Mouse (Mus musculus) spleen, adult 18-20 months (tissue): Measurements from ENCODE around the gene Hspb3.

ENCODE experiments used
- DNase-seq, 2 experiments: peaks; one replicate each; pipeline ENCODE4 v3.0.0; 2022; ENCODE audit warnings: mixed read lengths in 2 of 2

The Hspb3 gene

GRCm38 (mm10) chr13:113663151-113663779, at the start of gene Hspb3:
Gene Hspb3, minus strand, starts transcription at chr13:113663676.
- DNase-seq = no peak

GRCm38 (mm10) chr13:113713186-113713585, 49.7 kb upstream of the Hspb3 start:
- DNase-seq = no peak

DNA sequence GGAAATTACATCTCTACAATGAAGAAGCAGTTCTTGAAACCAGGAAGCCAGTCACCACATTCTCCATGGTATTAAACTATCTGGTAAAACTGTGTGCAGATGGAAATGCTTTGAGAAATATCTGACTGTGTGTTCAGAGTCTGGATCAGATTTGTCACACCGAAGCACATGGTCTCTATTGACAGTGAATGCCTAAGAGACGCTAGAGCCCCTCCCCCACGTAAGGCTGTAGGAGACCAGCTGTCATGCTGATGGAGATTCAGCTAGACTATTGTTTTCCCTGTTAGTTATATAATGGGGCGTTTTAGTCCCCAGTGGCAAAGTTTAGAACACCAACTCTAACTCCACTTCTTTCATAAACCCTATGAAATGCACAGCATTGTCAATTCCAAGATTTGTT, 42.7 kb upstream of the Hspb3 start:
- DNase-seq = no peak

DNA sequence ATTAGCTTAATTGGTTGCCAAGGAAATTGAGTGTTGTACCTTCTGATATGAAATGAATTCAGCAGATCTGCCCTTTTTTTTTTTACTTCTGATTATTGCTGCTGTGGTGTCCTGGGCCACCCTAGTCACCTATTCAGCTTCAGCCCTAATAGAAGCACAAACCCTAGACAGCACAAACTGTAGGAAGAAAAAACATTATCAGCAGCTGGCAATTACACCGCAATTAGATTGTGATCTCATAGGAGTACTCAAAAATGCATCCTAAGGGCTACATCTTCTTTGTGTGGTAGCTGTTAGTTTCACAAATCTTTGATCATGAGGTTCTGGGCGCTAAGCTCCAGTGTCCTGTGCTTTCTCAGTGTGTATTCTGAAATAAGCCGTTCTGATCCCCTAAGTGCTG, 37.7 kb upstream of the Hspb3 start:
- no peak for DNase-seq

DNA sequence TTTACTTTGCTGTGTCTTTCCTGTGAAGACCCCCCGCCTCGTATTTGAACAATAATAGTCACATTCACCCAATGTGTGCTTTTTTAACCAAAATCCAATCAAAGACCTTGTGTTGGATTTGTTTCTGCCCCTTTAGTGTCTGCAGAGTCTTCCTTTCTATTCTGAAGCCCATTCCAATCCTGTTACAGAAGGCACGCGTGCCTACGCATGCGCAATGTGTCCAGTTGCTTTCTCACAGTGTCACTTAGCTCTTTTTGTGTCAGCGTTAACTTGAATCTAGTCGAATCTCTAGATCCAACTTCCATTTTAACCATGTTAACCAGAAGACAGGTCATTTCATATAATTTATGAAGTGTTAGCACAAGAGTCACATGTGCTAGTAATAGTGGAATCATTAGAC, 36.5 kb upstream of the Hspb3 start:
- DNase-seq = no peak

GRCm38 (mm10) chr13:113699415-113699873, 36.0 kb upstream of the Hspb3 start:
- no peak for DNase-seq

DNA sequence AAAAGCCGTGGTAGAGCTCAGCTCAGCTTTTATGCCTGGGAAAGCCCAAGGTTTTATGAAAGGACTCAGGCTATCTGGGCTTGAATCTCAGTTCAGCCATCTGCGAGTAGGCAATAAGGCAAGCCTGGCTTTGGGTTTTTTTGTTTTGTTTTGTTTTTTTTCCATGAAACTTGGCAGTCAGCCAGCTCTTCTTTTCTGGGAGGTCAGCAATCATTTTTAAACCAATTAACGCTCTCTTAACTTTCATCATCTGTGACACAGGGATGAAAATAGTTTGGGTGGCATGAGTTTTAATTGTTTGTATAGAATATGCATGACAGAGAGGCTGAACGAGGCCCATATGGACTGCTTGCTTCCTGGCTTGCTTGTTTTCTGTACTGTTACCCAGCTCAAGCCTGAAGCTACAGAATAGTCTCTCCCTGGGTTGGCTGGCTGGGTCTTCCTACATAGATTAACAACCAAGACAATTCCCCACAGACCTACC, 33.4 kb upstream of the Hspb3 start:
- DNase-seq = no peak

GRCm38 (mm10) chr13:113693383-113693782, 29.9 kb upstream of the Hspb3 start:
- peak in 1 of 2 experiments; percentile 7 for DNase-seq

DNA sequence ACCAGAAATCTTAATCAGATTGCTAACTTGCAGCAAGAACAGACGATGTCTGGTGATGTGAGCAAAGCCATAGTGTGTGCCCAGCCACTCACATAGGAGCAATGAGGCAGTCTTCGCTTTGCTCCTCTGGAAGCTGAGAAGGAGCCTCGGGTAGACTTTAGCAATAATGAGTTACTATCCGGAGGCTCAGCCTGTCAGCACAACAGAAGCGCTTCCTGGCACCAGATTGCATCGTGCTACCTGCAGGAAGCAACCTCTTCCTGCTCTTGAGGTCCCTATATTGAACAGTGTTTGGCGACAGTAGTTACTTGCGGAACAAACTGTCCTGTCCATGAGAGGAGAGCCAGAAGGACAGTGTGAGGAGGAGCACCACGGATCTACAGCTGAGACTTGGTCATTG, 28.2 kb upstream of the Hspb3 start:
- no peak for DNase-seq

GRCm38 (mm10) chr13:113689883-113690282, 26.4 kb upstream of the Hspb3 start:
- DNase-seq = no peak

DNA sequence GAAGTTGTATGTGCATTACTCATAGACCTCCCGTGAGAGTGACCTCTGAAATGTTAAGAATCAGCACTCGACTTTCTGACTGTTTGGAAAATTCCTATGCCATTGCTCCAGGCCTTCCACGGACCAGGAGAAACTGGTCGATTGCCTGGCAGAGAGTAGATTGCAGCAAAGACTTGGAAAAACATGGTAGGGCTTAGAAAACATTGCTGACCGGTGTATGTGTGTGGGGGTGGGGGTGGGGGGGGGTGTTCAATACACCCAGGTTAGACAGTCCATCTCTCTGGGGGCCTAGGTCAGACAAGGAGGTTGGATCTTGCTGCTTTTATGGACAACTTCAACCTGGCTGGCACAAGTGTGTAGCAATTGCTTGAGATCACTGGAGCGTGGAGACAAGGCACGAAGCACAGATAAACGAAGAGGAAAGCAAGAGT, 23.2 kb upstream of the Hspb3 start:
- no peak for DNase-seq

GRCm38 (mm10) chr13:113682821-113683220, 19.3 kb upstream of the Hspb3 start:
- DNase-seq = no peak

DNA sequence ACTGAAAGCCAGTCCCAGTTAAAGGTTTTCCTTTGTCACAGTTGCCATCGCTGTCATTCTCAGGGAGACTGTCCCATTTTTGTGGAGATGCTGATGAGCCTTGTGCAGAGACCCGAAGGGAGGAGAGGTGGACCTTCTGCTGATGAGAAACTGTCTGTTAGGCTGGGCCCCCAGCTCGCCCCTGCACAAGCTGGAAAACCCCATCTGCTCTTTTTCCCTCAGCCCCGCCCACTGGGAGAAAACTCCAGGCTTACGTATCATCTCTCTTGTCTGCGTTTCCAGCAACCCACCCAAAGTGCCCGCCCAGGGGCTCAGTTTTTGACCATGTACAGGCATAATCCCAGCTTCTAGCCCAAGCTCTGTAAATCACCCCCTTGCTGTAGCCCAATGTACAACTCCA, 17.2 kb upstream of the Hspb3 start:
- no peak for DNase-seq

DNA sequence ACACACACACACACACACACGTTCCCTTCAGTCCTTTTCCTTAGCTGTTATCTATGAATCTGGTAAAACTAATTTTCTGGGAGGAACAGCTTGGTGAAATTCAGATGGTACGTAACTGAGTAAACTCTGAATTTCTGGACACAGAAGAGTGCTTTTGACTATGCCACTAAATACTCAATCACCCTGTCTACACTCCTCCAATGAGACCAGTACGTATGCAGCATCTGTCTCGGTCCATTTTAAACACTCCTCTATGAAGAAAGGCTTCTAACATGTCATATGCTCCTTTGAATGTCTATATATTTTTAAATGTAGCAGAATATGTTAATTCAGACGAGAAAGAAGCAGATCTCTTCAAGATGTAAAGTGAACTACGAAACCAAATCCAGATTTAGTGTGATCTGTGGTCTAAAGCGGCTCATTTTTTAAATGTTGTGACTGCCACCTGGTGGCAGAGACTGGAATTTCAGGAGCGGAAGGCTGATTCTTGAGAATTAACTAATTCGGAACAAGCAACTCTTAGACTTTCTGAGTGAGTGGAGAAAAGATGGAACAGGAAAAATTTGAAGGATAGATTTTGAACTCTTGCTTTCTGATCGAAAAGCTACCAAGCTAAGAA, 6.1 kb upstream of the Hspb3 start:
- peak in 1 of 2 experiments; percentile 54 for DNase-seq

GRCm38 (mm10) chr13:113663883-113664282, 407 bp upstream of the Hspb3 start:
- DNase-seq = no peak

DNA sequence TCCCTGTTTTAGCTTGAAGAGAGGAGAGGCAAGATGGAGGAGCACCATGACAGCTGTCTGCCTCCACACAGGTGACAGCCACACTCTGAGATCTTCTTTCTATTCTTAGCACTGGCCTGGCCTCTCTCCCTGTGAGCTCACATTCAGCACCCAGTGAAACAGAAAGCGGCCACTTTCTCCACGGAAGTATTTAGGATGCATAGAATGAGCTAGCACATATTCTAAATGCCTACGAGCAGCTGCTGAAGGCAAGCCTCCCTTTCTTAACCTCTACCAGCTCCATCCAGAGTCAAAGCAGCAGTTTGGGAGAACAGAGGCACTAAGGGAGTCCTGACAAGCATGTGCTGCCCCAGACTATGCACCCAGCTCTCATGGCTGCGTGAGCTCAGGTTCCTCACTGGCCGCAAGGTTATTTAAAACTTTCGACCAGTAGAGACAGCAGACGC, 1.6 kb downstream of the Hspb3 start:
- no peak for DNase-seq

DNA sequence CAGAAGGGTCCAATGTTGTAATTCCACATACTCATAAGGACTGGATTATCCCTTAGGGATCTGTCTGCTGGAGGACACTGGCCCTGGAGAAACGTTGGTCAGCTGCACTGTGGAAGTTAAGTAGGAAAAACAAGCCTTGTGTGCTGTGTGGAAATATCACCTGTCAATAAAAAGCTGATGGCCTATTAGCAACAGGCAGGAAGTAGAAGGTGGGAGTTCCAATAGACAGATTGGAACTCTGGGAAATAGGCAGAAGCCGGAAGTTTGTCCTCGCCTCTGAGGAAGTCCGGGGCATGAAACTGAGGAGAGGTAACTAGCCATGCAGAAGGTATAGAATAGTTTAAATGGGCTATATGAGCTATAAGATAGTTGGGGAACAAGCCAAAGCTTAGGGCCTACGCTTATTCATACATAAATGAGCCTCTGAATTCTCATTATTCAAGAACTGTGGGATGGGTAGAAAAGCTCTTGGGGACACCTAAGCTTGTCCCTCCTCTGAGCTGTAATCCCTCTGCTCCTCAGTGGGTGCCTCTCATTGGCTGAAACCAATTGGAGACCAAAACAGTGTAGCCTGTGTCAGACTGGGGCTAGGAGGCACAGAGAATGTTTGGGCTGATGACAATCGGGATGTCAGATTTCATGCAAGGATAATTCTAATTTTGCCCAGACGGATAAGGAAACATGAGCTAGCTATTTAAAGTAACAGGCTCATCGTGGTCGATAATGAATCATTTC, 2.7 kb downstream of the Hspb3 start:
- DNase-seq = no peak

DNA sequence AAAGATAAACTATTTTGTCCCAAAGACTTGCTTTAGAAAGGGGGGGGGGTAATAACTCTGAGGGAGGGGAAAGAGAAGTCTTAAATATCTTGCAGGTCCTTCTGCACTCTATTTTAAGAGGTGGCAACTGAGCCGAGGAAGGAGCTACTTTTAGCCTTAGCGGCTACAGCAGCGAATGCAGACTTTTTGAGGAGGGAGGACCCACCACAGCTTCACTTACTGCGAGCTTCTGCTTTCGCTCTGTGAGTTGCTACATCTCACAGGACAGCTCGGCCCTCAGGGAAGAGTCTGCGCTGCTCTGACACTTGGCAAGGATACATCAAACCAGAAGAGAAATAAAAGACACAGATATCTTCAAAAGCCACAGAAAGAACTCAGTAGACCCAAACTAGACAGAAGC, 6.3 kb downstream of the Hspb3 start:
- DNase-seq = no peak

- no peak for DNase-seq
Observed at GRCm38 (mm10) chr13:113656639-113657038, 6.8 kb downstream of the Hspb3 start.

DNA sequence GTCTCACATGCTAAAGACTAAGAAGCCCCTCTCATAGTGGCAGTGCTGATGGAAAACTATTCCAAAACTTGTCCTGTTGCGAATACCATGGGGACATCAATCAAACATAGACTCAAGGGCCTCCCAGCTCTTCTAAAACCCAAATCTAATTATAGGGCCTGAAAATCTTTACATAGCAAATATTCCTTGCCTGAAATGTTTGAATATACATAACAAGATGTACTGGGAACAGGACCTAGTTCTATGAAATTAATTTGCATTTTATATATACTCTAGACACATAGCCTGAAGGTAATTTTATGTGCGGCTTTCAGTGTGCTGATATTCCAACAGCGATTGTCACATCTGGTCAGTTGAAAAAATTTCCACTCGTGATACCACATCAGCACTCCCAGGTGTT, 8.0 kb downstream of the Hspb3 start:
- no peak for DNase-seq

GRCm38 (mm10) chr13:113640944-113641597, 22.4 kb downstream of the Hspb3 start:
- no peak for DNase-seq

- no peak for DNase-seq
Observed at GRCm38 (mm10) chr13:113638914-113639313, 24.6 kb downstream of the Hspb3 start.

DNA sequence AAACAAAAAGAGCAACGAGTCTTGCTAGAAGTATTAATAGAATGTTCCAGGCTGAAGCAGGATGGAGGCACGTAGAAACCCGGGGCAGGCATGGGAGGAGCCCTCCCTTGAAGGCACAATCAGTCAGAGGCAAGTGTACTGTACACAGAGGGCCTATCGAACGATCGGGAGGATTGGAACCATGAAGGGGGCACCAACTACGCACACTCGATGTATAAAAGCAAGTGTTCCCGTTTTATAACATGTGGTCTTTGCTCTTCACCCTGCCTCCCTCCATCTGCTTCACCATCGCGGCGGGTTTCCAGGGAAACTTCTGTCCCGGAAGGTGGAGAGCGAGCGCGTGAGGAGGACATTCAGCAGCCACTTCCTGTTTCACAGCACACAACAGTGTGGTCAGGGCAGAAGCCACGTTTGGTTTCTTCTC, 27.7 kb downstream of the Hspb3 start:
- no peak for DNase-seq
